Mouse (Mus musculus) stomach, embryonic 14.5 days (tissue): Measurements from ENCODE around the gene Sparc. TPM values are rescaled to one million over a fixed set of nuclear protein-coding genes. Genes with fewer than 3 reads are reported as not detected.

Experiments
- ATAC-seq: fragments of 200-750 bp; cut with Nextera tagmentation; 2 replicates; pipeline ENCODE4 v1.8.0; 2017; ENCODE audit warnings: low read depth, moderate TSS enrichment; ENCODE audit not compliant: insufficient number of reproducible peaks, insufficient read depth, low FRiP score
- H3K27ac ChIP-seq: fragments of 300-500 bp; sonication (generic); 2 replicates; pipeline ENCODE4 v1.5.1; 2014; ENCODE audit warnings: mild to moderate bottlenecking, low read length, moderate library complexity, mixed read lengths
- H3K27me3 ChIP-seq: fragments of 300-500 bp; sonication (generic); 2 replicates; pipeline ENCODE4 v1.6.1; 2014; ENCODE audit warnings: low read length, control low read depth, mixed read lengths; ENCODE audit not compliant: control insufficient read depth, insufficient read depth
- H3K36me3 ChIP-seq: fragments of 300-500 bp; sonication (generic); 2 replicates; pipeline ENCODE4 v1.6.1; 2014; ENCODE audit warnings: mild to moderate bottlenecking, control low read depth, low read length, moderate library complexity, mixed read lengths; ENCODE audit not compliant: control insufficient read depth, insufficient read depth
- H3K4me1 ChIP-seq: fragments of 300-500 bp; sonication (generic); 2 replicates; pipeline ENCODE4 v1.6.1; 2014; ENCODE audit warnings: low read length, control low read depth, mixed read lengths; ENCODE audit not compliant: control insufficient read depth, insufficient read depth
- H3K4me2 ChIP-seq: fragments of 300-500 bp; sonication (generic); replicated peaks from 2 replicates; pipeline ENCODE4 v1.6.1; 2014; ENCODE audit warnings: low read depth, low read length, control low read depth
- H3K4me3 ChIP-seq: fragments of 300-500 bp; sonication (generic); 2 replicates; pipeline ENCODE4 v1.5.1; 2014; ENCODE audit warnings: low read depth, low read length, control low read depth
- H3K9ac ChIP-seq: fragments of 300-500 bp; sonication (generic); replicated peaks from 2 replicates; pipeline ENCODE4 v1.6.1; 2014; ENCODE audit warnings: low read depth, mild to moderate bottlenecking, control low read depth, low read length, moderate library complexity, mixed read lengths
- H3K9me3 ChIP-seq: fragments of 300-500 bp; sonication (generic); 2 replicates; pipeline ENCODE4 v1.6.1; 2016; ENCODE audit warnings: low read depth, low read length, control low read depth; ENCODE audit not compliant: control insufficient read depth
- WGBS: fragments of 180-500 bp; shearing (Covaris S2); extraction: QIAGEN DNeasy Blood & Tissue Kit; methylation state at CpG from one replicate; pipeline ENCODE4 v1.1.7; 2014; 5-methylcytosine and 5-hydroxymethylcytosine counted together
- polyA plus RNA-seq: library from polyadenylated mRNA; unstranded; fragments of >200 nt; fragmentation: Nextera tagmentation; extraction: Ambion mirVana; gene quantifications from 2 replicates; pipeline ENCODE4 v1.2.1, GENCODE M21; 2014

Sparc gene
- polyA plus RNA-seq, 1 experiment from 2014 or later: 1,638 TPM

DNA sequence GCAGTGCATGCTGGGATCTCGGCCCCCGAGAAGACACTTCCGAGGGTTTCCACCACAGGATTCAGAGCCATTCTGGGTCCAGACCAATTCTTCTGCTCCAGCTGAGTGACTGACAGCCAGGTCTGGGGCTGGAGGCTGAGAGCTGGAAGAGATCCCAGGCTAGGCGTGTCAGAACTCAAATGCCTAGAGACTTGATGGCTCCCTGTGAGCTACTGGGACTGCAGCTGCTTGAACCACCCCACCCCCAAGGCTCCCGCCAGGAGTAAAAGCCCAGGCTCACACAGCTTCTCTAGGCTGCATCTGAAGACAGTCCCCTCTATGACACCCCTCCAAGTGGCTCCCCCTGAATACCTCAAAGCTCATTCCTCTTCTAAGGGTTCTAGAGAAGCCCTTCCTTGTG lies 44.6 kb downstream of the Sparc start:
- Histone ChIP-seq H3K9me3 (no peaks in the 10 kb centered on the region), H3K27ac (no peak overlapping the region), H3K4me2 (no peak overlapping the region), H3K27me3 (no peaks in the 10 kb centered on the region), H3K4me3 (no peak overlapping the region), H3K36me3 (no peaks in the 10 kb centered on the region), H3K9ac (no peak overlapping the region), H3K4me1 (peaks cover 5% of the 10 kb centered on the region; the same call in 1 of the 2 replicates)
- 42% methylated on average over 5 of the region's 5 CpGs for WGBS
- ATAC-seq: peak; percentile 50; the same call in 1 of the 2 replicates

DNA sequence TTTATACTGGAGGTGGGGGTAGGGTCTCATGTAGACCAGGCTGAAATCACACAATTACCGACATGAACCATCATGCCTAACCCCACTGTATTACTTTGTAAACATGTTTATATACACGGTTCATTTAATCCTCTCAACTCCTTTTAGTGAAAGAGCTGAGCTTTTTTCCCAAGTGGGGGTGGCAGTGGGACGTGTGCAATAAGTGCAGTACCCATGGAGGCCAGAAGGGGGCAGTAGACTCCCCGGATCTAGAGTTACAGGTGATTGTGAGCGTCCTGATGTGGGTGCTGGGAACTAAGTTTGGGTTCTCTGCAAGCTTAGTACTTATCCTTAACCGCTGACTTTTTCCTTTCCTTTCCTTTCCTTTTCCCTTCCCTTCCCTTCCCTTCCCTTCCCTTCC lies 49.1 kb downstream of the Sparc start:
- no peak overlapping the region for H3K4me2 ChIP-seq
- H3K36me3 ChIP-seq: no peaks in the 10 kb centered on the region
- H3K4me1 ChIP-seq: no peaks in the 10 kb centered on the region
- no peak overlapping the region for H3K4me3 ChIP-seq
- H3K9ac ChIP-seq: no peak overlapping the region
- WGBS: 51% methylated on average over 6 of the region's 6 CpGs
- no peak for ATAC-seq
- no peak overlapping the region for H3K27ac ChIP-seq
- no peaks in the 10 kb centered on the region for H3K27me3 ChIP-seq
- no peaks in the 10 kb centered on the region for H3K9me3 ChIP-seq

DNA sequence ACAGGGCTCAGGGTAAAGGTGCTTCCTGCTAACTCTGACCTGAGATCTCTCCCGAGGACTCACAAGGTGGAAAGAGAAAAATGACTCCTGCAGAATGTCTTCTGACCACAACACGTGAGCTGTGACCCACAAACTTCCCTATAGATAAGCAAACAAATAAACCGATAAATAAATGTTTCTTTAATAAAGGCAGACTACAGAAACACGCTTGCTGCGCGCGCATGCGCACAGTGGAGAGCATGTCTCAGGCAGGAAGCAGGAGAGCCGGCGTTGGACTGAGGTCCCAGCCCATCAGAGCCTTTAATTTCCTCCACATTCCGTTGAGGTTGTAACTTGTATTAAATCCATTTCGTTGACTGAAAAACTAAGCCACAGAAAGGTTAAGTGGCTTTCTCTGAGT lies 49.6 kb downstream of the Sparc start:
- H3K36me3 ChIP-seq: no peaks in the 10 kb centered on the region
- ATAC-seq: no peak

DNA sequence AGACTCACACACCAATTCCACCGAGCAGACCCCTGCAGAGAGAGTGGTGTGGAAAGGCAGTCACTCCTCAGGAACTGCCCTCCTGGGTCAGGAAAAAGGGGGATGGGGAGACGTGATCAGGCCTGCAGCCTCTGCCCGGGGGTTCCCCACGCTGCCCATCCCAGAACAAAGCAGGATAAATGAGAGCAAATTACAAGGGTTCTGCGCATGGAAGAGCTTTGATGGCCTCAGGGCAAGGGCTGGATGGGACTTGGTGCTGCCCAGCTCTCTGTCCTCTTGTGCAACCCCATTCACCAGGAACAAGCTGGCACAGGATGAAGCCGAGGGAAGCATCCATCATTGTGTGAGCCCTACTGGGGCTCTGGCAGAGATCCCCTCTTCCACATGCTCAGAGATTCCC lies 51.0 kb downstream of the Sparc start:
- H3K27ac ChIP-seq: no peak overlapping the region
- H3K27me3 ChIP-seq: no peaks in the 10 kb centered on the region
- no peaks in the 10 kb centered on the region for H3K36me3 ChIP-seq
- H3K9me3 ChIP-seq: no peaks in the 10 kb centered on the region
- no peak overlapping the region for H3K4me3 ChIP-seq
- 65% methylated on average over 6 of the region's 6 CpGs for WGBS
- H3K4me2 ChIP-seq: no peak overlapping the region
- no peak overlapping the region for H3K9ac ChIP-seq
- H3K4me1 ChIP-seq: no peaks in the 10 kb centered on the region
- ATAC-seq: no peak

More for the DNA sequence above, 49.6 kb downstream of the Sparc start:
- Histone ChIP-seq H3K4me2 (no peak overlapping the region), H3K9ac (no peak overlapping the region), H3K4me1 (no peaks in the 10 kb centered on the region), H3K27ac (no peak overlapping the region), H3K4me3 (no peak overlapping the region), H3K9me3 (no peaks in the 10 kb centered on the region), H3K27me3 (no peaks in the 10 kb centered on the region)
- 79% methylated on average over 12 of the region's 12 CpGs for whole genome bisulfite sequencing

DNA sequence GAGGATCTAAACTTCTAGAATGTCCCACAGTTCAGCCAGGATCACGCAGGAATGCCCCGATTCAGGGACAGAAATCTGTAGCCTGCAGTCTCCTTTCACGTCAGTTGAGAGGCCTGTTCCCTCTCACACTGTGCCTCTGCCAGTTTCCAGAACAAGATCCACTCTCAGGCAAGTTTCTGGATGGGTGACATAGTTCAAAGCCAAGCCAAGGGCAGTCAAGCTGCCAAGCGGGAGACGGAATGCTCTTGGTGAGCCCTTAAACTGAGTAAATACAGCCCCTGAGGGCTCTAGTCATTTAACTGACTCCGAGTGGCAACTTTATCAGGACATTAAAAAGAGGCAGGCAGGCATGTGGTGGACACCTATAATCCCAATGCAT lies 53.9 kb downstream of the Sparc start:
- Histone ChIP-seq H3K9me3 (no peaks in the 10 kb centered on the region), H3K9ac (no peak overlapping the region), H3K4me3 (no peak overlapping the region), H3K27me3 (no peaks in the 10 kb centered on the region), H3K4me2 (no peak overlapping the region), H3K4me1 (no peaks in the 10 kb centered on the region), H3K36me3 (no peaks in the 10 kb centered on the region), H3K27ac (no peak overlapping the region)
- 50% methylated on average over 6 of the region's 6 CpGs for WGBS
- ATAC-seq: no peak

DNA sequence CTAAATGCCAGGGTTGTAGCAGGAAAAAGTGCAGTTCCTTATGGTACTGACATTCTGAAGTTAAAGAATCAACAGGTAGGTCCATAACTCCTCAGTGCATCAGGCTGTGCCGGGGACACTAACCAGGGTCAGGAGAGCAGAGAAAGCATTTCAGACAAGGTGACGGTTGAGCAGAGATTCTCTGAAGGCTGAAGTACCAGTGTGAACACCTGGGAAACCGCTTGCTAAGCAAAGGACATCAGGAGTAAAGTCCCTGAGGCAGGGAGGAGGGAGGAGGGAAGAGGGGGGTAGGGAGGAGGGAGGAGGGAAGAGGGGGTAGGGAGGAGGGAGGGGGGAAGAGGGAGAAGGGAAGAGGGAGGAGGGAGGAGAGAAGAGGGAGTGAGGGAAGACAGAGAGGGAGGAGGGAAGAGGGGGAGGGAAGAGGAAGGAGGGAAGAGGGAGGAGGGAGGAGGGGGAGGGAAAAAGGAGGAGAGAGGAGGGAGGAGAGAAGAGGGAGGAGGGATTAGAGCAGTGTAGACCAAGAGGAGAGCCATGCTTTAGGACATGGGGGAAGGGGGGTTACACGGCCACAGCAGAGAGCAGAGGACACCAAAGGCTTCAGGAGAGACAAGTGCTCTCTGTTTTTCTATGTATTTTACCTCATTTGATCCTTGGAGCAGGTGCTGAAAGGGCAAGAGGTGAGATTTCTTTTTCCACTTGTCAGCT lies 54.4 kb downstream of the Sparc start:
- ATAC-seq: no peak
- Histone ChIP-seq H3K27me3 (no peaks in the 10 kb centered on the region), H3K4me3 (no peak overlapping the region), H3K4me2 (no peak overlapping the region), H3K4me1 (no peaks in the 10 kb centered on the region), H3K9ac (no peak overlapping the region), H3K27ac (no peak overlapping the region), H3K9me3 (no peaks in the 10 kb centered on the region), H3K36me3 (no peaks in the 10 kb centered on the region)
- 60% methylated on average over 4 of the region's 4 CpGs for WGBS

DNA sequence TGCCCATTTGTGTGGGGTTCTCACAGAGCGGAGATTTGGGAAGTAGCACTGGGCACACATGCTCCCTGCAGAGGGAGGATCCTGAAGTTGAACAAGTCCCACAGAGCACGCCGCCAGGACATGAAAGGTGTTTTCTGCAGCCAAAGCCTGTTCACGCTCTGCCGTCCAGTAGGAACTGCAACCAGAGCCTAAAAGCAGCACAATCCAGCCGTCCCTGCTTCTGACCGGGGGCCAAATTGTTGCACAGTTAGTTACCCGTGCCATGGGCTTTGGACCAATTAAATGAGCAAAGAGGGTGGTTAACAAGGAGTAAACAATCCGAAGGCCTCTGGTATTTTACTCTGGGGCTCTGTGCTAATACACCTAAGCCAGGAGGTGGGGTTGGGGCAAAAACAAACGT lies 55.2 kb downstream of the Sparc start:
- Histone ChIP-seq H3K4me1 (no peaks in the 10 kb centered on the region), H3K27me3 (no peaks in the 10 kb centered on the region), H3K4me3 (no peak overlapping the region), H3K36me3 (no peaks in the 10 kb centered on the region), H3K9ac (no peak overlapping the region), H3K4me2 (no peak overlapping the region), H3K27ac (no peak overlapping the region), H3K9me3 (no peaks in the 10 kb centered on the region)
- WGBS: 68% methylated on average over 10 of the region's 10 CpGs
- no peak for ATAC-seq

DNA sequence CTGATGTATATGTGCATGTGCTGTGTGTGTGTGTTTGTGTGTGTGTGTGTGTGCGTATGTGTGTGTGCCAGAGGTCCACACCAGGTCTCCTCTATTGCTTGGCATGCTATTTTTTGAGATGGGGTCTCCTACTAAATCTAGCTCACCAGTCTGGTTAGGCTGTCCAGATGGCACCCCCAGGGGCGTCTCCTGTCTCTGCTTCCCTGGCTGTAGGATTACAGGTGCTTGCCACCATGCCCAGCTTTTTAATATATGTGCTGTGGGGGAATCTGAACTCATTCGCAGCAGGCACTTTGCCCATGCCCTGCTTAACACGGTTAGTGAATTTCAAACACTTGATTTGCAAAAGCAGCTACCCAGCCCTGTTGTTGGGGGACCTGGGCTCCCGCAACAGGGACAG lies 57.1 kb downstream of the Sparc start:
- WGBS: 81% methylated on average over 5 of the region's 5 CpGs
- H3K9me3 ChIP-seq: no peaks in the 10 kb centered on the region
- H3K9ac ChIP-seq: no peak overlapping the region
- H3K27me3 ChIP-seq: no peaks in the 10 kb centered on the region
- H3K27ac ChIP-seq: no peak overlapping the region
- no peaks in the 10 kb centered on the region for H3K4me1 ChIP-seq
- no peaks in the 10 kb centered on the region for H3K36me3 ChIP-seq
- no peak overlapping the region for H3K4me3 ChIP-seq
- ATAC-seq: no peak
- H3K4me2 ChIP-seq: no peak overlapping the region

DNA sequence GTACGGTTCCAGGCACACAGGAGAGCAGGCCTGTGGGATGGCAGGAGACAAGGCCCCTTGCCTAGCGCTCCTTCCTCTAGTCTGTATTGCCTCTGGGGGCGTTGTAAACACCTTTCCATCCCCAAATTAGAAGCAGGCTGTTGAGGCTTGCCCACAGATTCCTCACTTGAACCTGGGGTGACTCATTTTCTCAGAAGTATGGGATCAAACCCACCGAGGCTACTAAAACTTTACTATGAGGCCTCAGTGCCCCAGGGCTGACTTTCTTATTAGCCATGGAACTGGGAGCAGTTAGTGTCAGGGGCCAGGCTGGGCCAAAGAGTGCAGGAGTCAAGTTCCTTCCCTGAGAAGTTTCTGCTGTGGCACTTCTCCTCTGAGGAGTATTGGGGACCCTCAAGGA lies 57.7 kb downstream of the Sparc start:
- no peak overlapping the region for H3K9ac ChIP-seq
- WGBS: 65% methylated on average over 4 of the region's 4 CpGs
- no peaks in the 10 kb centered on the region for H3K4me1 ChIP-seq
- H3K36me3 ChIP-seq: no peaks in the 10 kb centered on the region
- H3K27ac ChIP-seq: no peak overlapping the region
- no peak overlapping the region for H3K4me2 ChIP-seq
- ATAC-seq: no peak
- no peaks in the 10 kb centered on the region for H3K9me3 ChIP-seq
- H3K4me3 ChIP-seq: no peak overlapping the region
- no peaks in the 10 kb centered on the region for H3K27me3 ChIP-seq
